Mouse (Mus musculus): ENCODE data around the gene Ptgs2. TPM values are rescaled to one million over a fixed set of nuclear protein-coding genes. Genes with fewer than 3 reads are reported as not detected.

Gene Ptgs2
- total RNA-seq, 2 experiments from 2014 or later: 5.8 to 8.7 TPM

GRCm38 (mm10) chr1:150141939-150142338 lies 42.1 kb downstream of the Ptgs2 start:
- DNase-seq (ENCODE audit: low spot score in 2 of 2): peak; percentile 6 to 19
- intact Hi-C loops (cut with DNase I): no loop called here

GRCm38 (mm10) chr1:150143578-150143977 lies 43.7 kb downstream of the Ptgs2 start:
- intact Hi-C loops (cut with DNase I): no loop called here

GRCm38 (mm10) chr1:150145049-150145448 lies 45.2 kb downstream of the Ptgs2 start:
- no peak for DNase-seq (ENCODE audit: low spot score in 2 of 2)
- intact Hi-C loops (cut with DNase I): no loop called here

More at GRCm38 (mm10) chr1:150143578-150143977, 43.7 kb downstream of the Ptgs2 start:
- DNase-seq (ENCODE audit: low spot score in 2 of 2): no peak

GRCm38 (mm10) chr1:150147272-150147671 lies 47.4 kb downstream of the Ptgs2 start:
- DNase-seq (ENCODE audit: low spot score in 2 of 2): no peak
- intact Hi-C loops (cut with DNase I): no loop called here

GRCm38 (mm10) chr1:150151411-150151810 lies 51.6 kb downstream of the Ptgs2 start:
- no peak for DNase-seq (ENCODE audit: low spot score in 2 of 2)
- intact Hi-C loops (cut with DNase I): no loop called here

Small RNA genes lying within 50 kb of the gene (microRNA-seq; reads per million reads assigned to microRNA genes)
- gene Gm44329: 0 reads per million in 2 experiments

Other genes starting within 250 kb of the Ptgs2 start
- 1 to 10 TPM; 1.7 to 2.6 TPM for gene Pla2g4a, start 138.7 kb upstream of the Ptgs2 start, total RNA-seq (2021)
- gene Pdc, start 219.4 kb downstream of the Ptgs2 start, total RNA-seq (2021): not detected